Mouse (Mus musculus) retina, embryonic 14.5 days (tissue): ENCODE results near the gene 4930519G04Rik.
"Not testable (repeated sequence)": the region's sequence is repeated elsewhere in the genome, so short reads cannot be mapped to it uniquely, and the experiment has no call there.

Experiments used
- DNase-seq: peaks from one replicate; pipeline ENCODE4 v3.0.0-alpha.2; 2015; ENCODE audit warnings: low spot score

Gene 4930519G04Rik

GRCm38 (mm10) chr5:114842155-114842554 lies 11.3 kb upstream of the 4930519G04Rik start:
- DNase-seq = peak; percentile 47

DNA sequence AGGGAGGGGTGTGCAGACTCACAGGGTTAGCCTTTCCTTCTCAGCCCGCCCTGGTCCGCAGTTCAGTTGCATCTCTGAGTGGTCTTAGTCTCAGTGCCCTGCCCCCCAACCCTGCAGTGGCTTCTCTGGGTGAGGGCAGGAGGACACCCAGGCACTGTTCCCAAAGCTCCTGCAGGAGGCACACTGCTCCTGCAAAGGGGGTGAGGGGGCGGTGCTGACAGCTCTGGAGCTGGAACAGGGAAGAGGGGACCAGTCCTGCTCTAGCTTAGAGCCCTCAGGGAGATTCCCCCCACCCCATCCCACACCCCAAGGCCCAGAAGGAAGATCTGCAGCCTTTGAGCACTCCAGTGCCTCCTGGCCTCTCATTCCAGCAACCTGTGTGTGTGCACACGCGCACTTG lies 10.8 kb upstream of the 4930519G04Rik start:
- DNase-seq = no peak

GRCm38 (mm10) chr5:114844371-114844770 lies 9.1 kb upstream of the 4930519G04Rik start:
- DNase-seq = peak; percentile 58

DNA sequence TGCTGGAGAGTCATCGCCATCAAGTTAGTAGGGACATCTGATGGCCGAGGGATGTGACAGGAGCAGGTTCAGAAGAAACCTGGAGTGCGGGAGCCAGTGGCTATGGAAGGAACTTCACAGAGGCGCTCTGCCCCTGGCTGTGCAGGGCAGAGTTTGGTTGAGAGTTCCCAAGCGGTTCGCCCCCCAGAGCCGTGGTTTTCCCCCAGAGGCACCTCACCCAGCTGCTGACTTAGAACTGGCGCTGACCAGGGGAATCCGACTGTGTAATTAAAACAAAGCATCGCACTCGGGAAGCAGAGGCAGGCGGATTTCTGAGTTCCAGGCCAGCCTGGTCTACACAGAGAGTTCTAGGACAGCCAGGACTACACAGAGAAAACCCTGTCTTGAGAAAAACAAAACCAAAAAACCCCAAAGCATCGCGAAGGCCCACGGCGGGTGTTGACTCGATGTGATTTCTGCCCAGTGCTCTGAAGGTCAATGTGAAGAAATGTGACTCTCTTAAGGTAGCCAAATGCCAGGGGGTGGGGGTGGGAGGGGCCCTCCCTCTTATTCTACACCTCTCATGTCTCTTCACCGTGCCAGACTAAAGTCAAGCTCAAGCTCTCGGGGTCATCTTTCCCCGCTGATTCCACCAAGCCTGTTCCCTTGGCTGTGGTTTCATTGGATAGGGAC lies 1.8 kb upstream of the 4930519G04Rik start:
- DNase-seq = no peak

DNA sequence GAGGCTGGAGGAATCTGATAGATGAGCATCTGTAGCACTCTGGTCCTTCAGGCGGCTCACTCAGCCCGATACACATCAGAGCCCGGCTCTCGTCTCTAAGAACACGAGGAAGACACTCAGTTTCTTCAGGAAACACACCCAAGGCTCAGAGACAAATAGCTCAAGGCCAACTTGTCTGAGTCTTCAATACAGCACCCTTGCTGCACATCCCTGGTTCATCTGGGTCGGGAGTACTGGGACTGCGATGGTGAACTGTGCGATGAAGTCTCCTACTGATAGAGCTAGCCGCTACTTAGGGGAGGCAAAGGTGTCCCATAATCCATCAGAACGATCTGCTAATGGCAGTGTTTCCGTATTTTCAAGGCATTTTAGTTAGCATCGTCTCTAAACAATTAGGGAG lies 5.1 kb downstream of the 4930519G04Rik start, which contains the start of gene Gm9936:
Gm9936 (minus strand) TSS at position 101 of the 400 bp plus-strand sequence.
- no peak for DNase-seq

- DNase-seq = peak; percentile 95
These were observed 5.8 kb downstream of the 4930519G04Rik start for GRCm38 (mm10) chr5:114859253-114859652.

DNA sequence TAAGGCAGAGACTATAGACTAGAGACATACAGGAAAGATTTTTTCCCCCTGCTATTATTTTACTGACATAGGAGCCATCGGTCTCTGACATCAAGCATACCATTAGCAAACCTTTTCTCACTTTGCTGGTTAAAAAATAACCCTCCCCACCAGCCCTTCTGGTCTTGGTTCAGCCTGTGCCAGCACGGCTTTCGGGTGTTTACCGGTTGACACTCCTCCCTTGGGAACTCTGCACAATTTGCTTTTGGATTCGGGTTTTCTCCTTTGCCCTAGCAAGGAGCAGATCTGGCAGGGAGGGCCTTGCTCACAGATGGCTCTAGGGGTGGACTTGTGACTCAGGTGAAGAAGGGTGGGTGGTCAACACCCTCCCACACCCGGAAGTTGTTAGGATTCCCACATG lies 8.3 kb downstream of the 4930519G04Rik start:
- no peak for DNase-seq

DNA sequence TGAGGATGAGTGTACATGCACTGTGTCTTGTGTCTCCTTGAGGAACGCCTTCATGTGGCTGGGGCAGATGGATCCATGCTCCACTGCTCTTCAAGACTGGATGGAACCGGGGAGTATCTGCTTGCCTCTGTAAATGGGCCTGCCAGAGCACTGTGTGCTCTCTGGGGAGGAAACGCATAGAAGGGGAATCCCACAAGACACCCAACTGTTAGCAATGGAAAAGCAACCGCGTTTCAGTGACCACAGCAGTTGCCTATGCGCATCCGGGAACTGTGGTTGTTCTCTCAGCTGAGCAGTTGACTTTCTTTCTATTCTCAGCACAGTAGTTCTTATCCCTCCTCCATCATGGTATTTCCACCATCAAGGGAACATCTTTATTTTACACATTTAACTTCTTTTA lies 11.3 kb downstream of the 4930519G04Rik start:
- DNase-seq = no peak

DNA sequence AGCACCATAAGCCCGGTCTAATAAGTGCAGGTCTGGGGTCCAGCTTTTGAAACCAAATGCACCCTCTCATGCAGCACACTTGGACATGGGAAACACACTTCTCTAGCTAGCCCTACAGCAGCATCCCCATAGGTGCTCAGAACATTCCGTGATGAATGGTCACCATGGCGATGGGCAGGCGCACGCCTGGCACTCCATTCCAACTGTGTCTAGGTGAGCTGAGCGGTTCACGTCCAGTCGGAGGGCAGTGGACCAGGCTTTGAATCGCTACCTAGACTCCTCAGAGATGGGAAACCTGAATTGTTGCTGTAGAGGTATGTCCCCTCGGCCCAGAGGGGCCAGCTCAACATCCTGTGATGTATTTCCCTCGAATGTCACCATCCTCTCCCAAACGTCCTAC lies 11.8 kb downstream of the 4930519G04Rik start:
- no peak for DNase-seq

DNA sequence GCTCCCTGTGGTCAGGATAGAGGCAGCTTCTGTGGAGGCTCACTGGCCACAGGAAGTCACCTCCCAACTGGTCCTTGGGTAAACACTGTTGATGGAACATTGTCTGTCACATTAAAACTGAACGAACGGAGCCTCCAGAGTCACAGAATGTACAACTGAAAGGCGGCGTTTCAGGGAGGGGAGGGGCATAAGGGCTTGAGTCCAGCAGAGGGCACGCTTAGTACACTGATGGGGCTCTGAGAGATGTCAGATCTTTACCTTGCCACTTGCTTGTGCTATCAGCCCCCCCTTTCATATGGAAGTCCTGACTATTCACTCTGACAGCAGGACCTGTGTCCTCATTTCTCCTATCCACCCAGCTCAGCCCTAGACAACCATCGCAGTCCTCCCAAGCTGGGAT lies 22.4 kb downstream of the 4930519G04Rik start:
- DNase-seq = peak; percentile 75

DNA sequence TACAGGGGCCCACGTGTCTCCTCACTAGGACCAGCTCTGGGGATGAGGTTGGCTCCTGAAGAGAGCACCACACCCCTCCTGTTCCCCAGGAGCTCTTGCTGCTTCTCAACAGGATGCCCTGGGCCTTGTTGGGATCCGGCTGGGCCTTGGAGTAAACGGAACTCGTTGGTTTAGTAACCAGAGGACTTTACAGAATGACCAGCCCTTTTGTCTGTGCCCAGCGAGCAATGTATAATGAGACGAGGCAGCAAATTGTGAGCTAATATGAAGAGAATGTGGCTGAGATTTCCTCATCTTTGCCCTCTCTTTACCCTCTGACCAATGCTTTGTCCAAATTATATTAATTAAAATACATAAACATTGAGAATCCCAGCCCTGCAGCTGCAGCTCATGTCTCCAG lies 22.9 kb downstream of the 4930519G04Rik start:
- DNase-seq = peak; percentile 85

DNA sequence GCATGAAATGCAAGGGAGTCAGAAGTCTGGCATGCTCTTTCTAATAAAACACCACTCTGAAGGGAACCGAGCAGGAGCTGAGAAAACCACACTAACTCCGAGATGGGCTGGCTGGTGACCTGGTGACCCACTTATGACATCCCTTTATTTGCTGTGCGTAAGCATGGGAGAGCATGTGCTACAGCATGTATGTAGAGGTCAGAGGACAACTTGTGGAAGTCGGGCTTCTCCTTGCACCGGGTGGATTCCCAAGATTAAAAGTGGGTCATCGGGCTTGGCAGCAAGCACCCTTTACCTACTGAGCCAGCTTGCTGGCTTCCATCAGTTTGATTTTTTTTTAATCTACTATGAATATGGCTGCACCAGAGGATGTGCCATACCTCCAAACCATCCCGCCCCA lies 24.0 kb downstream of the 4930519G04Rik start:
- DNase-seq = peak; percentile 43

DNA sequence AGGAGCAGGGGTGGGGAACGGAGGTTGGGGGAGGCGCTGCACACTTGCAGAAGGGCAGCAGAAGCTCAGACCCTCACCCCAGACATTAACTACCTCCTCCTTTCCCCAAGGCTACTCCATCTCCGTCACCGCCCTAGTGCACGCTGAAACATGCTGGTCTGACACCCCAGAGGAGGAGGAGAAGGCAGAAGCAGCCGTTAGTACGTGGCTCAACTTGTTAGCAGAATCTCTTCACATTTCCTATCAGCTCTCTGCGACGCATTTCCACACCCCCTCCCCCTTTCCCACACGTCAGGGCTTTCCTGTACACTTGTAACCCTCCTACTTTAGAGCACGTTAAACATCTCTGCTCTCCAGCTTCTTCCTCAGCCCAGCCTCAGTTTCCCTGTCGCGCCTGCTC lies 25.9 kb downstream of the 4930519G04Rik start:
- no peak for DNase-seq

DNA sequence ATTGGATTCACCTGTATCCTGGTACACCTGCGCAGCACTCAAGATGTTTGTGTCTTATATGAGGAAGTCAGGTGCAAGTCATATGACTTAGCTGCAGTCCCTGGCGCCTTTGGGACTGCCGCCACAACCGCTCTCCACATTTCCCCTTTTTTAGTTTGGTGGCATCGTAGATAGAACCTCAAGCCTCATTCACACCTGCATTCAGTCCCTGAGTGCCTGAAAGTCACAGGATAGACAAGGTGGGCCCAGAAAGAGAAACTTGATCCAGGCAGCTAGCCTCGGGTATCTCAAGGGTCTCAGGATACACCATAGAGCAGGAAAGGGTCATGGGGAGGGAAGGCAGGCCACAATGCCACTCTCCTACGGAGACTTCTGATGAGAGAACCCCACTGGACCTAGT lies 28.9 kb downstream of the 4930519G04Rik start:
- not testable (repeated sequence) for DNase-seq

DNA sequence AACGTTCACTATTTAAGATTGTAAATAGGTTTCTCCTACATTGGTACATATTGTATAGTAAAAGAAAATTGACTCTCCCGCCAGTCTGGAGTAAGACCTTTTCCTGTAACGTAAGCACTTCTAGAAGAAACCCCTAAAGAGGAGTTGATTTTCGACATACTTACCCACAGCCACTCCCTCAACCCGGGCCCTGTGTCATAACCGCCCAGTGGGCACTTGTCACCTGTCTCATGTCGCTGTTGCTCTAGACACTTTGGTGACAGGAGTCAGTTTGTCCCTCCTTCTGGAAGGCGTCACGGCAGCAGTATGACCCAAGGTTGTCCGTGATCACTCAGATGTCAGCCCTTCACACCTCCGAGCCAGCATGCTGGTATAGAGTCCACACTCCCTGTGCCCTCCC lies 29.6 kb downstream of the 4930519G04Rik start:
- DNase-seq = no peak

GRCm38 (mm10) chr5:114886801-114887200 lies 33.3 kb downstream of the 4930519G04Rik start:
- DNase-seq = no peak

DNA sequence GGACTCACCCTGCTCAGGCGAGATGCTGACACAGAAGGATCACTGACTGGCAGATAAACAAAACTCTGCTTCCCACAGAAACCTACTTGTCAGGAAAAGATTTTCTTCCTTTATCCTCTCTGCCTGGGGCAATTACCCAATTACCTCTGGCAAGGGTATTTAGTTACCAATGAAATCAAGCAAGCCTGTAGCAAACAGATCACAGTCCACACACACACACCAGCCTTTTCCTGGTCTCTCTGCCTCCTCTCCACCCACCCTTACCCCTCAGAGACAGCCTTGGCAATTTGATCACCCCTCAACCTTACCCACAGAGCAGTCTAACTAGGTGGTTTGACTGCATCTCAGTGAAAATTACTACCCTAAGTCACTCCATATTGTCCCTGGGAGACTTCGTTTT lies 35.5 kb downstream of the 4930519G04Rik start:
- DNase-seq = no peak

GRCm38 (mm10) chr5:114895542-114895941 lies 42.1 kb downstream of the 4930519G04Rik start:
- no peak for DNase-seq

GRCm38 (mm10) chr5:114896688-114897373 lies 43.4 kb downstream of the 4930519G04Rik start, which contains the start of gene Oasl2:
Gene Oasl2, plus strand, starts transcription at chr5:114896936.
- DNase-seq = no peak

DNA sequence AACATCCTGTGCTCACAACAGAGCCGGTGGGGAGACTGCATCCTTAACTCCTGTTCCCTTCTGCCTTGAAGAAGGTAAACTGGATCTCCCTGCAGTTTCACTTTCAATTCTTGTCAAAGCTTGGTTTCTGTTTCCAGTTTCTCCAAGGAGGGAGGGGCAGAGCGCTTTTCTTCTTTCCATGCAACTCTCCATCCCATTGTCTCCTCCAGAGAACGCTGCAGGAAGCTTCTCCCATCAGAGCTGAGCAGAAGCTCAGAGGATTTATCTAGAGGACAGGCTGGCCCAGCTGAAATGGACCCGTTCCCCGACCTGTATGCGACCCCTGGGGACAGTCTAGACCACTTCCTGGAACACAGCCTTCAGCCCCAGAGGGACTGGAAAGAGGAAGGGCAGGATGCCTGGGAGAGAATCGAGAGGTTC lies 43.9 kb downstream of the 4930519G04Rik start:
- DNase-seq = no peak

- no peak for DNase-seq
These were observed 45.4 kb downstream of the 4930519G04Rik start for GRCm38 (mm10) chr5:114898857-114899256.

DNA sequence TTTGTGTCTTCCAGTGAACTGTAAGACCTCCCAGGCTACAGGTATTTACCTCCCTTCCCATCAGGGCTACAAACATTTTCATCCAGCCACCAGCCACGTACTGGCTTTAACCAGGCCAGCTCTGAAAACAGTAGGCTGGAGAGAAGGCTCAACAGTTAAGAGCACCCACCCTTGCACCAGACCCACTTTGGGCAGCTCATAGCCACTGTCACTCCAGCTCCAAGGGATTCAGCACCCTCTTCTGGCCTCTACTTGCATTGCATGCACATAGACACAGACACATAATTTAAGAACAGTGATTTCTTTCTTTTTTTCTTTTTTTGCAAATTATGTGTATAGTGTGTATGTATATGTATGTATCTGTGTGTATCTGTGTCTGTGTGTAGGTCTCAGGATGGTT lies 48.9 kb downstream of the 4930519G04Rik start:
- peak; percentile 81 for DNase-seq

DNA sequence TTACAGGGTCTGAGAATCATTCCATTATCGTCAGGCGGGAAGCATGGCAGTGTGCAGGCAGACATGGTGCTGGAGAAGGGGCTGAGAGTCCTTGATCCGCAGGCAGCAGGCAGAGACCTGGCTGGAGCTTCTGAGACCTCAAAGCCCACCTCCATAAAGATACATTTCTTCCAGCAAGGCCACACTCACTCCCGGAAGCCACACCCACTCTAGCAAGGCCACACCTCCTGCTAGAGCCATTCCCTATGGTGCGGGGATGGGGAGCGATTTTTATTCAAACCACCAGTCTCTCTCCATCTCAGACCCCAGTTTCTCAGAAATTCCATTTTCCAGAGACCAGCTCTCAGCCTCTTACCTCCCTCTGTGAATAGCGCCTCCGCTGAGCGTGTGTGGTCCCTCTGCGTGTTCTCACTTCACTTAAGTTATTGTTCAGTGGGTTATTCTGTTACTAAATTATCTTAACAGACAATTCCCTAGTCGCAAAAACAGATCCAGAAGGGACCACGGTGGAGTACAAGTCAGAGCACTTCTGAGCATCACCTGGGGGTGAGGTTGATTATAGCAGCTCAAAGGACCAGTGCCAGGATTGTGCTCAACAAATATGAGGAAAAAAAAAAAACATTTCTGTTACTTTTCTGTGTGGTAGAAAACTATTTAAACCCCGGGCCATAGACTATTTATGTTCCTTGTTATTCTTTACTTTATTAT lies 55.3 kb downstream of the 4930519G04Rik start:
- peak; percentile 31 for DNase-seq
